Mouse (Mus musculus): ENCODE results near the gene Ppp1r8.

Ppp1r8 gene

GRCm38 (mm10) chr4:132799845-132800244, 43.1 kb downstream of the Ppp1r8 start:
- POLR2A ChIA-PET: interaction anchor here in 2 of 4 experiments (1.4 to 30.7 kb wide), 5 partner anchors 22 to 62 kb away, joined by 4 to 609 read pairs (median 6); partner anchors contain the start of genes Ppp1r8 (in 1 of the 2) and Rpa2 (in 1 of the 2)

GRCm38 (mm10) chr4:132798666-132799065, 44.3 kb downstream of the Ppp1r8 start:
- ChIA-PET POLR2A (interaction anchor here in 2 of 4 experiments (1.5 to 30.7 kb wide), 3 partner anchors 20 to 44 kb away, joined by 8 to 609 read pairs (median 10); partner anchors contain the start of genes Ppp1r8 (in 1 of the 2) and Rpa2 (in 1 of the 2)), CTCF (interaction anchor here in 2 of 4 experiments (1.2 to 3.5 kb wide), 2 partner anchors 25 kb away, joined by 4 to 12 read pairs; no protein-coding TSS in a partner anchor)

More at GRCm38 (mm10) chr4:132799845-132800244, 43.1 kb downstream of the Ppp1r8 start:
- CTCF ChIA-PET: interaction anchor here in 2 of 4 experiments (0.5 to 3.5 kb wide), 2 partner anchors 24 to 1371 kb away, joined by 12 to 16 read pairs; no protein-coding TSS in a partner anchor

GRCm38 (mm10) chr4:132798028-132798427, 44.9 kb downstream of the Ppp1r8 start:
- POLR2A ChIA-PET: interaction anchor here in 3 of 4 experiments (0.7 to 30.7 kb wide), 5 partner anchors 15 to 45 kb away, joined by 3 to 609 read pairs (median 5); partner anchors contain the start of genes Ppp1r8 (in 1 of the 3) and Rpa2 (in 1 of the 3)
- CTCF ChIA-PET: interaction anchor here in 3 of 4 experiments (0.6 to 3.5 kb wide), 4 partner anchors 21 to 27 kb away, joined by 3 to 12 read pairs (median 4); no protein-coding TSS in a partner anchor

- ChIA-PET POLR2A (interaction anchor here in 3 of 4 experiments (0.6 to 30.7 kb wide), 5 partner anchors 16 to 127 kb away, joined by 3 to 609 read pairs (median 8); partner anchors contain the start of genes Ppp1r8 (in 1 of the 3) and Rpa2 (in 1 of the 3)), CTCF (interaction anchor here in 2 of 4 experiments (0.5 to 3.5 kb wide), 4 partner anchors 20 to 26 kb away, joined by 4 to 12 read pairs (median 8); no protein-coding TSS in a partner anchor)
Observed at GRCm38 (mm10) chr4:132797461-132797860, 45.5 kb downstream of the Ppp1r8 start.

- CTCF ChIA-PET: interaction anchor here in 3 of 4 experiments (0.5 to 4.4 kb wide), 12 partner anchors 10 to 196 kb away, joined by 3 to 39 read pairs (median 4); no protein-coding TSS in a partner anchor
- POLR2A ChIA-PET: interaction anchor here (0.5 to 30.7 kb wide), 19 partner anchors 8 to 497 kb away, joined by 3 to 609 read pairs (median 5); partner anchors contain the start of genes Ppp1r8 (in 2 of the 4), Rpa2 (in 2 of the 4) and Smpdl3b (in 1 of the 4)
Observed at GRCm38 (mm10) chr4:132796196-132796886, 46.6 kb downstream of the Ppp1r8 start, which contains the start of gene Themis2. TSS of gene Themis2 (minus strand) at chr4:132796387.

- ChIA-PET CTCF (interaction anchor here in 3 of 4 experiments (0.7 to 4.4 kb wide), 9 partner anchors 9 to 215 kb away, joined by 3 to 39 read pairs (median 6); no protein-coding TSS in a partner anchor), POLR2A (interaction anchor here (0.6 to 30.7 kb wide), 14 partner anchors 9 to 282 kb away, joined by 3 to 609 read pairs (median 5); partner anchors contain the start of gene Rpa2 (in 1 of the 4))
Observed at GRCm38 (mm10) chr4:132795171-132795570, 47.8 kb downstream of the Ppp1r8 start.

GRCm38 (mm10) chr4:132794760-132795159, 48.2 kb downstream of the Ppp1r8 start:
- ChIA-PET CTCF (interaction anchor here in 3 of 4 experiments (0.6 to 4.4 kb wide), 7 partner anchors 9 to 215 kb away, joined by 3 to 39 read pairs (median 5); no protein-coding TSS in a partner anchor), POLR2A (interaction anchor here (0.6 to 30.7 kb wide), 19 partner anchors 11 to 287 kb away, joined by 3 to 609 read pairs (median 5); partner anchors contain the start of genes Ppp1r8 (in 2 of the 4), Rpa2 (in 1 of the 4) and Smpdl3b (in 1 of the 4))

GRCm38 (mm10) chr4:132794028-132794427, 48.9 kb downstream of the Ppp1r8 start:
- ChIA-PET POLR2A (interaction anchor here (0.6 to 30.7 kb wide), 21 partner anchors 8 to 288 kb away, joined by 3 to 609 read pairs (median 5); partner anchors contain the start of genes Ppp1r8 (in 3 of the 4), Rpa2 (in 2 of the 4) and Smpdl3b (in 1 of the 4)), CTCF (interaction anchor here (0.6 to 4.4 kb wide), 12 partner anchors 8 to 569 kb away, joined by 3 to 39 read pairs (median 4); no protein-coding TSS in a partner anchor)

GRCm38 (mm10) chr4:132793322-132794004, 49.5 kb downstream of the Ppp1r8 start:
- ChIA-PET POLR2A (interaction anchor here (0.5 to 30.7 kb wide), 23 partner anchors 8 to 569 kb away, joined by 3 to 609 read pairs (median 5); partner anchors contain the start of genes Ppp1r8 (in 3 of the 4), Rpa2 (in 3 of the 4) and Smpdl3b (in 2 of the 4)), CTCF (interaction anchor here (0.6 to 4.4 kb wide), 9 partner anchors 8 to 569 kb away, joined by 3 to 39 read pairs (median 4); no protein-coding TSS in a partner anchor)

- CTCF ChIA-PET: interaction anchor here in 3 of 4 experiments (0.6 to 6.3 kb wide), 5 partner anchors 15 to 242 kb away, joined by 3 to 35 read pairs (median 3); no protein-coding TSS in a partner anchor
- POLR2A ChIA-PET: interaction anchor here (0.5 to 30.7 kb wide), 12 partner anchors 0 to 258 kb away, joined by 3 to 609 read pairs (median 4); partner anchors contain the start of genes Ppp1r8 (in 2 of the 4), Rpa2 (in 2 of the 4) and Themis2 (in 1 of the 4)
Observed at GRCm38 (mm10) chr4:132789731-132790130, 53.2 kb downstream of the Ppp1r8 start.

GRCm38 (mm10) chr4:132785228-132785627, 57.7 kb downstream of the Ppp1r8 start:
- ChIA-PET POLR2A (interaction anchor here in 3 of 4 experiments (0.7 to 30.7 kb wide), 16 partner anchors 4 to 98 kb away, joined by 3 to 609 read pairs (median 5); partner anchors contain the start of genes Rpa2 (in 2 of the 3), Themis2 (in 2 of the 3), Ppp1r8 (in 1 of the 3) and Smpdl3b (in 1 of the 3)), CTCF (interaction anchor here in 3 of 4 experiments (0.5 to 14.1 kb wide), 14 partner anchors 8 to 216 kb away, joined by 3 to 163 read pairs (median 4); partner anchors contain the start of gene Themis2 (in 2 of the 3))

GRCm38 (mm10) chr4:132783732-132784131, 59.2 kb downstream of the Ppp1r8 start:
- CTCF ChIA-PET: interaction anchor here in 2 of 4 experiments (0.9 to 14.1 kb wide), 2 partner anchors 30 to 39 kb away, joined by 3 to 163 read pairs; no protein-coding TSS in a partner anchor
- POLR2A ChIA-PET: interaction anchor here in 3 of 4 experiments (0.6 to 30.7 kb wide), 19 partner anchors 6 to 1149 kb away, joined by 3 to 609 read pairs (median 4); partner anchors contain the start of genes Rpa2 (in 2 of the 3), Ppp1r8 (in 1 of the 3), Themis2 (in 1 of the 3) and Xkr8 (in 1 of the 3)

GRCm38 (mm10) chr4:132780288-132780687, 62.7 kb downstream of the Ppp1r8 start:
- ChIA-PET POLR2A (interaction anchor here in 3 of 4 experiments (0.6 to 30.7 kb wide), 18 partner anchors 3 to 528 kb away, joined by 3 to 609 read pairs (median 8); partner anchors contain the start of genes Rpa2 (in 3 of the 3), Fam76a (in 1 of the 3), Themis2 (in 1 of the 3) and Xkr8 (in 1 of the 3)), CTCF (interaction anchor here in 3 of 4 experiments (0.6 to 14.1 kb wide), 6 partner anchors 12 to 332 kb away, joined by 3 to 163 read pairs (median 4); partner anchors contain the start of gene Rpa2 (in 1 of the 3))

GRCm38 (mm10) chr4:132778562-132779201, 64.3 kb downstream of the Ppp1r8 start:
- ChIA-PET CTCF (interaction anchor here in 3 of 4 experiments (0.5 to 14.1 kb wide), 17 partner anchors 8 to 301 kb away, joined by 3 to 163 read pairs (median 3); partner anchors contain the start of genes Rpa2 (in 1 of the 3) and Themis2 (in 1 of the 3)), POLR2A (interaction anchor here (0.6 to 30.7 kb wide), 40 partner anchors 2 to 655 kb away, joined by 3 to 609 read pairs (median 6); partner anchors contain the start of genes Rpa2 (in 4 of the 4), Ppp1r8 (in 2 of the 4), Themis2 (in 2 of the 4) and Fam76a (in 1 of the 4))

Measured in embryonic stem cell, embryonic (primary cell).